Mouse (Mus musculus) small intestine, adult 10 weeks (tissue): ENCODE measurements around the gene Tagln. TPM values are rescaled to one million over a fixed set of nuclear protein-coding genes. Genes with fewer than 3 reads are reported as not detected.

Source experiments
- polyA plus RNA-seq: library from polyadenylated mRNA; stranded (reverse); fragments of 350-450 nt; fragmentation: Illumina TruSeq; extraction: RNeasy Lipid Tissue Mini Kit (QIAGEN cat#74804); gene quantifications from one replicate; pipeline ENCODE4 v1.2.3, GENCODE M21; 2014; ENCODE audit warnings: low replicate concordance

Tagln gene
- polyA plus RNA-seq = 21.5 TPM

GRCm38 (mm10) chr9:45935628-45936210 is at the start of gene Tagln:
Tagln (minus strand) TSS chr9:45936058.

GRCm38 (mm10) chr9:45955107-45955963 is 19.5 kb upstream of the Tagln start, which contains the start of gene Sidt2:
Sidt2 (minus strand) TSS chr9:45955258.

GRCm38 (mm10) chr9:45906355-45907077 is 29.3 kb downstream of the Tagln start, which contains the start of the genes Pcsk7 and Rnf214:
Pcsk7 (plus strand) TSS chr9:45906497.
Rnf214 (minus strand) TSS chr9:45906911.

Other genes starting within 250 kb of the Tagln start
- gene Cep164, start 107.4 kb downstream of the Tagln start, polyA plus RNA-seq = 0.71 TPM
- gene Bace1, start 97.5 kb downstream of the Tagln start, polyA plus RNA-seq = 4.5 TPM
- gene Pcsk7, start 29.6 kb downstream of the Tagln start, polyA plus RNA-seq = 4.3 TPM
- gene Rnf214, start 29.1 kb downstream of the Tagln start, polyA plus RNA-seq = 36.9 TPM
- 11.2 TPM for gene Sidt2, start 19.2 kb upstream of the Tagln start, polyA plus RNA-seq
- gene Pafah1b2, start 76.6 kb upstream of the Tagln start, polyA plus RNA-seq = 35.9 TPM
- 3.5 TPM for gene Sik3, start 76.8 kb upstream of the Tagln start, polyA plus RNA-seq